Mouse (Mus musculus) spleen, adult 2 months (tissue): Measurements from ENCODE around the gene Kcnj15.

Source experiments
- CTCF ChIP-seq: fragments of 200-500 bp; IDR thresholded peaks from 2 replicates; pipeline ENCODE4 v1.5.1; 2011; ENCODE audit warnings: mild to moderate bottlenecking, inconsistent platforms; ENCODE audit not compliant: insufficient read depth, insufficient read length, insufficient replicate concordance; ENCODE audit errors: extremely low read depth
- POLR2A ChIP-seq: fragments of 200-500 bp; IDR thresholded peaks from 2 replicates; pipeline ENCODE4 v1.6.1; 2011; ENCODE audit warnings: low read depth, low read length, inconsistent platforms

GRCm38 (mm10) chr16:95284085-95284727 lies 26.8 kb downstream of the Kcnj15 start:
- TF ChIP-seq CTCF: no peak
- no peak for TF ChIP-seq POLR2A
